Mouse (Mus musculus): ENCODE data around the gene Nfam1.

GRCm38 (mm10) chr15:82981676-82982520 is 51.2 kb downstream of the Nfam1 start:
- TF ChIP-seq CTCF (conservative IDR thresholded peaks at IDR 0.05 in 1 of 2, IDR thresholded peaks at IDR 0.05 in 1 of 2; ENCODE audit: low read depth in 2 of 2, low read length in 2 of 2) (no peak), POLR2A (IDR thresholded peaks at IDR 0.05; ENCODE audit: low read depth, low read length) (no peak), ZC3H11A (IDR thresholded peaks at IDR 0.05; ENCODE audit: low read depth, low read length) (no peak), ZKSCAN1 (IDR thresholded peaks at IDR 0.05; ENCODE audit: borderline replicate concordance, low read depth, low read length) (no peak), MAZ (IDR thresholded peaks at IDR 0.05; ENCODE audit: low read depth, low read length) (no peak), JUND (conservative IDR thresholded peaks at IDR 0.05; ENCODE audit: low read depth, low read length) (no peak)
